Mouse (Mus musculus) CH12.LX (cell line): ENCODE data around the gene Gm5447.

ENCODE experiments used
- CTCF ChIP-seq, 2 experiments: IDR thresholded peaks in 1 of 2; conservative IDR thresholded peaks in 1 of 2; 2 replicates each; pipeline ENCODE4 v1.5.1; 2011 to 2012; ENCODE audit warnings: low read depth in 2 of 2, low read length in 2 of 2, improper control_type of control experiment in 1 of 2, inconsistent platforms in 1 of 2, mild to moderate bottlenecking in 1 of 2, moderate library complexity in 1 of 2
- ELF1 ChIP-seq: IDR thresholded peaks from 2 replicates; pipeline ENCODE4 v1.6.1; 2014; ENCODE audit warnings: low read depth, mild to moderate bottlenecking, inconsistent platforms, low read length, improper control_type of control experiment
- EP300 ChIP-seq: IDR thresholded peaks from 2 replicates; pipeline ENCODE4 v1.6.1; 2011; ENCODE audit warnings: low read length, improper control_type of control experiment
- ETS1 ChIP-seq: conservative IDR thresholded peaks from 2 replicates; pipeline ENCODE4 v1.6.1; 2012; ENCODE audit warnings: low read depth, mild to moderate bottlenecking, inconsistent platforms, low read length, improper control_type of control experiment, moderate library complexity
- KAT2A ChIP-seq: IDR thresholded peaks from 2 replicates; pipeline ENCODE4 v1.6.1; 2012; ENCODE audit warnings: low read length, improper control_type of control experiment, inconsistent platforms; ENCODE audit not compliant: insufficient replicate concordance
- MAFK ChIP-seq: IDR thresholded peaks from 2 replicates; pipeline ENCODE4 v1.6.1; 2011; ENCODE audit warnings: low read length, improper control_type of control experiment; ENCODE audit not compliant: insufficient replicate concordance
- MAX ChIP-seq: IDR thresholded peaks from 2 replicates; pipeline ENCODE4 v1.6.1; 2011; ENCODE audit warnings: low read length, improper control_type of control experiment
- POLR2A ChIP-seq: IDR thresholded peaks from 2 replicates; pipeline ENCODE4 v1.6.1; 2011; ENCODE audit warnings: low read depth, mild to moderate bottlenecking, improper control_type of control experiment, low read length
- USF1 ChIP-seq: IDR thresholded peaks from 2 replicates; pipeline ENCODE4 v1.6.1; 2014; ENCODE audit warnings: low read depth, mild to moderate bottlenecking, inconsistent platforms, low read length, improper control_type of control experiment
- USF2 ChIP-seq: conservative IDR thresholded peaks from 2 replicates; pipeline ENCODE4 v1.6.1; 2011; ENCODE audit warnings: low read depth, low read length, improper control_type of control experiment
- ZMIZ1 ChIP-seq: IDR thresholded peaks from 2 replicates; pipeline ENCODE4 v1.6.1; 2012; ENCODE audit warnings: low read depth, mild to moderate bottlenecking, inconsistent platforms, low read length, improper control_type of control experiment
- ZNF384 ChIP-seq: IDR thresholded peaks from 2 replicates; pipeline ENCODE4 v1.6.1; 2012; ENCODE audit warnings: low read depth, low read length, improper control_type of control experiment, inconsistent platforms

DNA sequence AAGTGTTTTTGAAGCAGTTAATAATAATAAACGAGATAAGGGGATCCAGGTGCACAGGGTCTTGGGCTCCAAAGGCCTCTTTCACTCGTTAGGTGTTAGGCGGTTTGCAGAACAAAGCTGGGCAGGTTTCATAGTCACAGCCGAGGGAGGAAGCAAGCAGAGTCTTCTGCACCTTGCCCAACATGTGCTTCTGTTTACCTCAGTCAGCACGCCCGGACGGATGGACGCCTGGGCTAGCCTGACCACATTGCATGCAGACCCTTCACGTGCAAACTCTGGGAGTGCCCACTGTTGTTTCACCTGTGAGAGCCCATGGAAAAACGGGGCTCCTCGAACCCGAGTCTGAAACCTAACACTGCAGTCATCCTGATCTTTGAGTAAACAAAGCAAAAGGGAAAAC is 30.5 kb downstream of the Gm5447 start:
- TF ChIP-seq ETS1 (no peak), MAFK (no peak), POLR2A (no peak), EP300 (no peak), USF1 (no peak), ZNF384 (no peak), KAT2A (no peak), CTCF (conservative IDR thresholded peaks at IDR 0.05 in 1 of 2, IDR thresholded peaks at IDR 0.05 in 1 of 2; ENCODE audit: low read depth in 2 of 2, low read length in 2 of 2) (no peak), ELF1 (no peak), ZMIZ1 (no peak), MAX (no peak), USF2 (no peak)
